8 mouse cellular contexts compared by ENCODE assay signal in the genomic region with DNA sequence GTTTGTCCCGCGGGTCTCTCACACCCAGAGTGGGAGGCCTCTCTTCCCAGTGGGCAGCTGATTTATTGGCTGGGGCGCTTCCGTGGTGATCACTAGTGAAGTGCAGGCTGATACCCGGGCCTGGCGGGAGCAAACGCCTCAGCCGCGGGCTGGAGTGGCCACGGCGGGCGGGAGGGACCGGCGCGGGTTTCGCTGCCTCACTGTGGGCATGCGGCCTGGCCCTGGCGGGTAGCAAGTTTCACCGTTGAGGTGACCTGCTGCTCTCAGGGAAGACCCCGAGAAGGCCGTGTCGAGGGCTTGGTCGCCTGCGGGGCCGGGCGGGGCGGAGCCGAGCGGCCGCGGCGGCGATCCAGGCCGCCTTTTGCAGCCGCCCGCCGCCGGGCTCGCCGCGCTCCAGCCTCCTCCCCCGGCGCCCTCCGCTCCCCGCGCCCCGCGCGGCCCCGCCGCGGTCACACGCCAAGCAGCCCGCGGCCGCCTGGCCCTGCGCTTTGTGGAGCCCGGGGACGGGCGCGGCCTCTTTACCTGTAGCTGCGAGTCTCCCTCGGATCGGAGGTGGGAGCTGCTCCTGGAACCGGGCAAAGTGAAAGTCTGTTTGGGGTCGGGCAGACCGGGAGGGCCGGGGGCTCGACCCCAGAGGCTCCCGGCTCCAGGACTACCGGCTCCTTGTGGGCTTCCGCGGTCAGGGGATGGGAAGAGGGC.
DNase-seq lines count a peak whose midpoint lies in the region; ATAC-seq and TF ChIP-seq lines count a peak whose summit lies in the region.

No protein-coding gene starts in this region.

- DNase-seq in 416B (ENCODE audit: low read depth), result peak; percentile 54
- DNase-seq in adrenal gland, postnatal 36 days, result peak; percentile 82 to 87
- DNase-seq in heart, adult 2 months, result peak; percentile 89
- DNase-seq in kidney, adult 2 months, result peak; percentile 80
- no peak for DNase-seq in liver, adult 2 months (ENCODE audit: extremely low read depth, low read depth, low spot score)
- DNase-seq in midbrain, postnatal 0 days (ENCODE audit: low spot score), result peak; percentile 74
- DNase-seq in spleen, postnatal 14 days (ENCODE audit: low spot score in 2 of 2), result peak; percentile 53 to 66

- TF ChIP-seq CTCF in heart, adult 2 months (IDR thresholded peaks at IDR 0.05), result no peak
- no peak for TF ChIP-seq CTCF in kidney, adult 2 months (conservative IDR thresholded peaks at IDR 0.05; ENCODE audit: insufficient read depth, insufficient read length, low read depth, low read length)
- no peak for TF ChIP-seq CTCF in liver, adult 2 months (IDR thresholded peaks at IDR 0.05; ENCODE audit: low read depth, low read length)
- no peak for TF ChIP-seq CTCF in midbrain, postnatal 0 days (IDR thresholded peaks at IDR 0.05)

- peak overlapping the region; percentile 85 for H3K9ac ChIP-seq in embryonic facial prominence, embryonic 13.5 days
- H3K9ac ChIP-seq in heart, adult 2 months (ENCODE audit: low read depth, low read length), result peak overlapping the region; percentile 100
- H3K9ac ChIP-seq in liver, adult 2 months (ENCODE audit: low read depth, low read length), result peak overlapping the region; percentile 98
- peak overlapping the region; percentile 82 for H3K9ac ChIP-seq in midbrain, postnatal 0 days (replicated peaks; ENCODE audit: low read length, poor library complexity, severe bottlenecking)

- no peak; the same call in 1 of the 2 replicates for TF ChIP-seq POLR2A in heart, adult 2 months (IDR thresholded peaks at IDR 0.05; ENCODE audit: insufficient read depth, low read depth, low read length)
- TF ChIP-seq POLR2A in kidney, adult 2 months (IDR thresholded peaks at IDR 0.05; ENCODE audit: low read depth, low read length), result no peak
- 0 out of 2 replicates have a peak, but pooled peaks have one; percentile 17 for TF ChIP-seq POLR2A in liver, adult 2 months (IDR thresholded peaks at IDR 0.05; ENCODE audit: extremely low read depth, insufficient read depth, low read length)

- intact Hi-C loops in heart, adult 2 months (cut with DNase I), result loop anchor here (2.0 to 10.0 kb wide), 4 partner anchors 24 to 194 kb away; no protein-coding TSS in a partner anchor

- peaks cover 12% of the 10 kb centered on the region; the same call in 1 of the 2 replicates for H3K36me3 ChIP-seq in embryonic facial prominence, embryonic 13.5 days
- H3K36me3 ChIP-seq in heart, adult 2 months (ENCODE audit: control insufficient read depth, insufficient read depth, low read length), result peaks cover 11% of the 10 kb centered on the region
- H3K36me3 ChIP-seq in kidney, adult 2 months (ENCODE audit: control insufficient read depth, insufficient read depth, low read length), result no peaks in the 10 kb centered on the region
- no peaks in the 10 kb centered on the region for H3K36me3 ChIP-seq in liver, adult 2 months (ENCODE audit: control insufficient read depth, insufficient read depth, low read length)
- H3K36me3 ChIP-seq in midbrain, postnatal 0 days (ENCODE audit: insufficient read depth, low read length), result no peaks in the 10 kb centered on the region

- WGBS in embryonic facial prominence, embryonic 13.5 days, result 0% methylated on average over 47 of the region's 73 CpGs
- 1% methylated on average over 72 of the region's 73 CpGs for WGBS in heart, adult 2 months
- WGBS in kidney, adult 2 months, result under 1% methylated on average over 72 of the region's 73 CpGs
- under 1% methylated on average over 66 of the region's 73 CpGs for WGBS in liver, adult 2 months
- 0% methylated on average over 43 of the region's 73 CpGs for WGBS in midbrain, postnatal 0 days

- peak overlapping the region; percentile 68 for H3K4me3 ChIP-seq in embryonic facial prominence, embryonic 13.5 days
- H3K4me3 ChIP-seq in heart, adult 2 months, result peak overlapping the region; percentile 75
- H3K4me3 ChIP-seq in kidney, adult 2 months (ENCODE audit: insufficient read depth, low read depth, low read length), result peak overlapping the region; percentile 79
- H3K4me3 ChIP-seq in liver, adult 2 months (ENCODE audit: insufficient read depth, low read depth, low read length), result peak overlapping the region; percentile 75
- H3K4me3 ChIP-seq in midbrain, postnatal 0 days (ENCODE audit: low read depth, low read length), result peak overlapping the region; percentile 70

- no peaks in the 10 kb centered on the region for H3K27me3 ChIP-seq in embryonic facial prominence, embryonic 13.5 days
- no peaks in the 10 kb centered on the region for H3K27me3 ChIP-seq in heart, adult 2 months (ENCODE audit: control insufficient read depth, insufficient read depth, low read length)
- no peaks in the 10 kb centered on the region for H3K27me3 ChIP-seq in kidney, adult 2 months (replicated peaks; ENCODE audit: control insufficient read depth, insufficient read depth, low read length)
- H3K27me3 ChIP-seq in liver, adult 2 months (ENCODE audit: control insufficient read depth, insufficient read depth, low read length), result no peaks in the 10 kb centered on the region
- no peaks in the 10 kb centered on the region for H3K27me3 ChIP-seq in midbrain, postnatal 0 days (ENCODE audit: insufficient read depth, low read length)

- peak overlapping the region; percentile 88 for H3K4me2 ChIP-seq in embryonic facial prominence, embryonic 13.5 days
- peak overlapping the region; percentile 92 for H3K4me2 ChIP-seq in midbrain, postnatal 0 days (ENCODE audit: low read depth, low read length, poor library complexity, severe bottlenecking)

- H3K9me3 ChIP-seq in embryonic facial prominence, embryonic 13.5 days, result no peaks in the 10 kb centered on the region
- no peaks in the 10 kb centered on the region for H3K9me3 ChIP-seq in midbrain, postnatal 0 days (ENCODE audit: low read length)

- H3K79me2 ChIP-seq in heart, adult 2 months (replicated peaks; ENCODE audit: control insufficient read depth, insufficient read depth, low read length), result peaks cover 7% of the 10 kb centered on the region; the same call in 1 of the 2 replicates
- H3K79me2 ChIP-seq in liver, adult 2 months (ENCODE audit: control insufficient read depth, insufficient read depth, low read length), result peaks cover 7% of the 10 kb centered on the region; the same call in 1 of the 2 replicates

- no peak for TF ChIP-seq EP300 in heart, adult 2 months (IDR thresholded peaks at IDR 0.05; ENCODE audit: insufficient read depth, low read depth, low read length)

- peak overlapping the region; percentile 90 for H3K27ac ChIP-seq in embryonic facial prominence, embryonic 13.5 days
- peak overlapping the region; percentile 98 for H3K27ac ChIP-seq in heart, adult 2 months
- H3K27ac ChIP-seq in kidney, adult 2 months (ENCODE audit: insufficient read depth, low read depth, low read length), result peak overlapping the region; percentile 91
- H3K27ac ChIP-seq in liver, adult 2 months (replicated peaks; ENCODE audit: insufficient read depth, low read depth, low read length), result peak overlapping the region; percentile 98
- H3K27ac ChIP-seq in midbrain, postnatal 0 days (ENCODE audit: low read depth, low read length), result peak overlapping the region; percentile 88

- peaks cover 42% of the 10 kb centered on the region for H3K4me1 ChIP-seq in embryonic facial prominence, embryonic 13.5 days
- H3K4me1 ChIP-seq in heart, adult 2 months (ENCODE audit: control insufficient read depth, insufficient read depth, low read length), result peaks cover 15% of the 10 kb centered on the region
- peaks cover 38% of the 10 kb centered on the region for H3K4me1 ChIP-seq in kidney, adult 2 months (ENCODE audit: control insufficient read depth, insufficient read depth, low read length)
- H3K4me1 ChIP-seq in liver, adult 2 months (ENCODE audit: control insufficient read depth, insufficient read depth, low read length), result peaks cover 19% of the 10 kb centered on the region
- H3K4me1 ChIP-seq in midbrain, postnatal 0 days (ENCODE audit: insufficient read depth, low read length), result peaks cover 14% of the 10 kb centered on the region; the same call in 1 of the 2 replicates

- peak; percentile 67; the same call in 1 of the 2 replicates for ATAC-seq in embryonic facial prominence, embryonic 13.5 days (ENCODE audit: insufficient number of reproducible peaks, insufficient read depth, low FRiP score, low TSS enrichment, low read depth)
- ATAC-seq in midbrain, postnatal 0 days (ENCODE audit: low FRiP score), result peak; percentile 92
